Mouse (Mus musculus): ENCODE results near the gene Ell.

DNA sequence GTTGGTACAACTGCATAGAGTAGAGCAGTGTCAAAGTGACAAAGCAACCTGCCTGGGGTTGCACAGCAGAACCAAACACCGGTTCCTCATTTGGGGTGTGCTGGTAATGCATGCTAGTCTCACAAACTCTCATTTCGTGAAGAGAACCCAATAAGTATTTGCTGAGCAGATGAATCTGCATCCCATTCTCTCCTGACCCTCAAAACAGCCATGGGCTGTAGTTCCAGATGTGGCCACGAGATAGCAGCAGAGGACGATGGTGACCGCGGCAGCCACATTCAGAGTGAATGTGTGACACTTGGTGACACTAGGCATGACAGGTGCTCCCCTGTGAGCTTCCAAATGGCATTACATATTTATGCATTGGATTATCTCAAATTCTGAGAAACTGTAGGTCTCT, 72.6 kb downstream of the Ell start:
- TF ChIP-seq POLR2A (IDR thresholded peaks at IDR 0.05; ENCODE audit: insufficient read length, low read depth) (no peak), POLR2AphosphoS2 (IDR thresholded peaks at IDR 0.05; ENCODE audit: insufficient read length, low read depth) (no peak), E2F4 (IDR thresholded peaks at IDR 0.05; ENCODE audit: insufficient read depth) (no peak), MYOG (IDR thresholded peaks at IDR 0.05; ENCODE audit: control insufficient read depth in 1 of 3, insufficient read depth in 1 of 3, insufficient read length in 2 of 3, low read depth in 2 of 3) (no peak), MAX (IDR thresholded peaks at IDR 0.05; ENCODE audit: low read depth) (no peak), USF1 (IDR thresholded peaks at IDR 0.05; ENCODE audit: low read depth) (no peak), TCF3 (IDR thresholded peaks at IDR 0.05; ENCODE audit: insufficient read length, low read depth) (no peak), TCF12 (IDR thresholded peaks at IDR 0.05; ENCODE audit: insufficient read depth, poor library complexity, severe bottlenecking) (no peak), SRF (IDR thresholded peaks at IDR 0.05; ENCODE audit: control insufficient read depth, insufficient read length, low read depth) (no peak)
